Mouse (Mus musculus) G1E-ER4 (cell line): ENCODE measurements around the gene Prdm1. TPM values are rescaled to one million over a fixed set of nuclear protein-coding genes. Genes with fewer than 3 reads are reported as not detected.

ENCODE experiments used
- GATA1 ChIP-seq: IDR thresholded peaks from one replicate; pipeline ENCODE4 v1.8.0; 2012; ENCODE audit warnings: low read length, inconsistent platforms
- polyA plus RNA-seq: library from polyadenylated mRNA; stranded (reverse); fragments of >175 nt; gene quantifications from 2 replicates; pipeline ENCODE4 v1.2.3, GENCODE M21; 2012

Gene Prdm1
- polyA plus RNA-seq, 1 experiment: 11.3 TPM

DNA sequence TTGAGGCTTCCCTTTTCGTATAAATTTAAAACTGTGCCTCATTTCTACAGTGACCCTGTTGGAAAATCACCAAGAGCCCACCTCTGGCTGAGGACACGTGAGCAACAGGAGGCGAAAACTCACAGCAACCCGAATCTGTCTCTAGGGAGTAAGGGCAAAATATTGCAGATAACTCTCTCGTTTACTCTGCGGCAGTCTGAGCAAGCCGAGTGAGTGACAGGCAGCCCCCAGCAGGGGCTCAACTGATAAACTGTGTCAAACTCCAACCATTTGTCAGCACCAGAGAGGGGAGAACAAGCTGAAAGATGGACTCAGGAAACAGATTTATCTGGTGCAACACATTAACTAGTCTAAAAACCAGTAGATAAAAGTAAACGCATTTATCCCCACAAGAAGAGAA lies 62.7 kb downstream of the Prdm1 start:
- TF ChIP-seq GATA1: no peak

DNA sequence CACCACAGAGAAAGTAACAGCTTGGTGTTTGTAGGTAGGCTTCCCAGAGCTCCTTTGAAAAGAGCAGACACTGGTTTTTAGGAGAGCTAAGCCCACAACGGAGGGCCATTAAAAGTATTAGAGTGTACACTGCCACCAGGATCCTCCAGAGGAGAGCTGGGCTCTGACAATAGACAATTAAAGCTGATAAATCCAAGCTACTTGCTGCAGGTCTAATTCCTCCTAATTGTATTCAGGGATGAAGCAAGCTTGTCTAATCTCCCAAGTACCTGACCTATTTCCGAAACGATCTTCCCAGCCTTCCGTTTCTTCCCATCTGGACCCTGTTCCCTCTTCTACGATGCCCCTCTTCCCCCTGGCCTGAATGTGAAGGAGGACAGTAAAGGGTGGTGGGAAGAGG lies 63.7 kb downstream of the Prdm1 start:
- TF ChIP-seq GATA1: no peak

DNA sequence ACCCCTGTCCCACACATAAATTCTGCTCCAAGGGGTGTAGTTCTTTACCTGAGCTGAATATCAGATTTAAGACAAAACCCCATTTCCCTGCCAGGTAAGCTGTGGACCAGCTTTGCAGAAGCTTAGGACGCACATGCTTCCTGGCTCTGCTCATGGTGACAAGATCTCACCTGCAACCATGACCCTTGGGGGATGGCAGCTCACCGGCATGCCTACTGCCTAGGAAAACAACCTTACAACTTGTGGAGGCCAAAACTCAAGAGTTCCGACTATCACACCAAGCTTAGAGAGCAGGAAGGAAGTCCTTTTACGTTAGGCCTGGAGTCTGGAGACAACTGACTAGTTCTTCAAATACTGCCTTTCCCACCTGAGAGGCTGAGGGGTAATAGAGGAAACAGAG lies 64.4 kb downstream of the Prdm1 start:
- no peak for TF ChIP-seq GATA1

DNA sequence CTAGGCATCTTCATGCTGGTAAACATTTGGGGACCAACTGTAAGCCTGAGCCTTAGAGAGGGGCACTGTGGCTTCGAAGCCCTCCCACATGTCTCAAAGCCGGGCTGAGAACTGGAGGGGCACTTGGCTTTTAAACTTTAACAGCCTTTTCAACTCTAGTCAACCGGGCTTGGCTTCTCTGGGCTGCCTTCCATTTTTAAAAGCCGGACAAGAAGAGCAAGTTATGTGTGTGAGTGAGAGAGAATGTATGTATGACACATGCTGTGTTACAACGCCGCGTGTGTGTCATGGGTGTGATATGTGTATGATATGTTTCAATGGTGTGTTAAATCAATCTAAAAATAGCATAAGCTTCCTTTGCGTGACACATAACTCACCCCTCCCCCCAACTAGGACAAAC lies 66.0 kb downstream of the Prdm1 start:
- no peak for TF ChIP-seq GATA1

DNA sequence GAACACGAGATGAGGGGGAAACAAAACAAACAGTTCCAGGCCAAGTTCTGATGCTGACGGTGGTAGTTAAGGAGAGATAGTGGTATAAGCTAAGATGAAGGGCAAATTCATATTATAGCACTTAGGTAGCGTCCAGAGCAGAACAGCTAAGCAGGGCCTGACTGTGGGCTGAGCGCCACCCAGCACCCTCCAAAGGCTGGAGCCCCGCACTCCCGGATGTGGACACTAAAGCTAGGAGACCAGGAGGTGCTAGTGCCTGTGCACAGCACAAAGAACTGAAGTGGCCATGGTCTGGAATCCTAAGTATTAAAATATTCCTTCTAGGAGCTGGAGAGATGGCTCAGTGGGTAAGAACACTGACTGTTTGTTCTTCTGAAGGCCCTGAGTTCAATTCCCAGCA lies 67.2 kb downstream of the Prdm1 start:
- TF ChIP-seq GATA1: no peak

DNA sequence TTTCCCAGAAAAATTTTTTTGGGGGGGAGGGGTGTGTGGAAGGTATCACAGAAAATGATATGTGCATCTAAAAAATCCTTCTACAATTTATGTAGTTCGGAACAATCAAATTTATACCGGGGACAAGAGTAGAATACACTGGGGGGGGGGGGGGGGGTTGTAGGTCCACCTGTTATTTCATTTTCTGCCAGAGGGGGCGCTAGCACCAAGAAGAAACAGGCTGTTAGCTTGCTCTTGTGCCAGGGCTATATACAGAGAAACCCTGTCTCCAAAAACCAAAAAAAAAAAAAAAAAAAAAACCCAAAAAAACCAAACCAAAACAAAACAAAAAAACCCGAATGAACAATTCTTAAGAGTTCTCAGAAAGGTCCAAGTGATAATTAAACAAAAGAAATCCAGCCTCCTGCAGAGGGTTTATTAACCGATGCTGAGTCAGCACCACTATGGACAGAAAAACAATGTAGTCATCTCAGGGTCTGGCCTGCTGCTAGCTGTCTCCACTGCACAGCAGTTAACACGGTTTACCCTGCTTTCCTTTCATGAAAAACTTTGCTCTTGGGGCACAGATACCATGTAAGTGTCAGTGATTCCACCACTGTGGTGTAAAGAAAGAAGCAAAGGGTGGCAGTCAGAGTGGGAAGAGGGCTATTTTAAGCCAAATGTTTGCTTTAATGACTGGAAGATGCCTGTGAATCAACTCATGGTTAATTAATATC lies 68.0 kb downstream of the Prdm1 start:
- no peak for TF ChIP-seq GATA1

DNA sequence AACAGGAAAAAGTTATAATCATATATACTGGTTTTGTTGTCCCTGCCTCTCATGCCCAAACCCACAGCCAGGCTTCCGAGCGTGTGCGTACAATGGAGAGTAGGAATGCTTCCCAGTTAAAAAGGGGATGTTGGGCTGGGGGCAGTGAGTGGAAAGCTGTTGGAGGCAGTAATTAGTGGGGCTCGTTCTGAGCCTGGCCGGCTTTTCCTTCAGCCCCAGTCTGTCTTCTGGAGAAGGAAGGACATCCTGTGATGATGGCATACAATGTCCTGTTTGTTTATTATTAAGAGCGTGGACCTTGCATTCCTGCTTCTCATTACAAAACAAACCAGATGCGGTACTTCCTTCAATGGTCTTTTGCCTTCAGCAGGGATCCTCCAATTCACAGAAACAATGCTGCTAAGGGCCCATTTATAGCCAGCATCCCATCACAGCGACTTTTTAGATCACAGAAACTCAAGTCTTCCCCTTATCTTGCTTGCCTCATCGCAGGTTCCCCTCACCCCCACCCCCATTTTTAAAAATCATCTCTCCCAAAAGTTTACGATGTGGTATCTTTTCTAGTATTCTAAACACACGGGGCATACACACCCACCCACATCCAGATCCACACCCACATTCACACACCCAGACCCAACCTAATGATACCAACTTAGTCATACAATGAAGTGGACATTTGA lies 68.8 kb downstream of the Prdm1 start:
- TF ChIP-seq GATA1: no peak

DNA sequence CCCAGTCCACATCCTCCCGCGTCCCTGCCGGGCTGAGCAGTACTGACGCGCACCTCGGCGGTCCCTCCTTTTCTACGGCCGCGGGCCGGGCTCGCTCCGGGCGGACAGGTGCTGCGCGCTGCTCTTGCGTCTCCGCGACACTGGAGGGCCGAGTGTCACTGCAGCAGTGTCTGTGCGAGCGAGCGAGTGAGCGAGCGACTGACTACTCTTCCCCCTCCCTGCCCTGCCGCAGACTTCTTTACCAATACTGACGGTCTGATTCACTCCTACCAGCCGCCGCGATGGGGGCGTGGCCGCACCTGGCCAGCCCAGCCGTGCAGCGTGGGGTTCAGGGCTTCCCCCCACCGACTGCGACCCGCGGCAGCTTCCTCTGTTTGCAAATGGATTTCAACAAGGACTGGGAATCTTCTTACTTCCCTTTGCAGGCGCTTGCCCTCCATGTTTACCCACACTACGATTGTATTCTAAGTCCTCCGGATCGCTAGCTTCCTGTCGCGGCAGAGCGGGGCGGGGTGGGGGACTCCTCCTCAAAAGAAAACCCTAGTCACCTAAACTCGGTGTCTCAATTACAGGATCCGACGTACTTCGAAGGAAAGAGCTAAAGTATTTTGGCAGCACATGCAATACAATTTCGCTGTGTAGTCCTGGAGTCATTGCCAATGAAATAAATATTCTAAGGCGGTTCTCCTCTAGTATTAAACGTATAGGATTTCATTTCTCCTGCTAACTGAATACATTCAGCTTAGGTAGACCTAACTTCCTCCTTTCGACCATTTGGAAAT lies 69.6 kb downstream of the Prdm1 start:
- no peak for TF ChIP-seq GATA1

DNA sequence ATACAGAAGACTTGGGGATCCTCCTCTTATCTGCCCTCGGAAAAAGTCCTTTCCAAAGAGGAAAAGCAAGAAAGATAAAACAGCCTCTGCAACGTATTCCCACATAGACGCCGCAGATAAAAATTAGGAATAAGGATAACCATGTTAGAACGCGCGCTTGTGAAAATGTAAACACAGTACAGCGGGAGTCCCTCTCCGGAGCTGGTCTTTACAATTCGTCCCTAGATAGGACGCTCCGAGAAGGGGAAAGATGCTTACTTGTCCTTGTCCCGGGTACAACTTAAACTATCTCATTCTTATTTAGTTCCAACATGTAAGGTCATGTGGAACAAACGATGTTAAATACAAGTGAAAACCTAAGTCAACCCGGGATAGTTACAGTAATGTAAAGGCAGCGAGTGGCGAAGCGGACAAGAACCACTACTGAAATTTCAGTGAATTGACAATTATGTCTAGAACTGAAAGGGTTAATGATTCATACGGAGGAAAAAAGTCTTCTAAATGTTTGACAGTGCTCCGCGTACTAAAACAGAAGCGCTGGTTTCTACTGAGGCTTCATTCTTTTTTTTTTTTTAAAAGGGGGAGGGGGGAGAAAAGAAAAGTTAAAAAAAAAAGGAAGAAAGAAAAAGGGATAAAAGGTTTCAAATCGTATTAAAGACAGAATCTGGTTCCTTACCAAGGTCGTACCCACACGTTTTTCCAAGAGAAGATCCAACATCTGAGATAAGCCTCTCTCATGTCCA lies 70.3 kb downstream of the Prdm1 start:
- TF ChIP-seq GATA1: no peak

DNA sequence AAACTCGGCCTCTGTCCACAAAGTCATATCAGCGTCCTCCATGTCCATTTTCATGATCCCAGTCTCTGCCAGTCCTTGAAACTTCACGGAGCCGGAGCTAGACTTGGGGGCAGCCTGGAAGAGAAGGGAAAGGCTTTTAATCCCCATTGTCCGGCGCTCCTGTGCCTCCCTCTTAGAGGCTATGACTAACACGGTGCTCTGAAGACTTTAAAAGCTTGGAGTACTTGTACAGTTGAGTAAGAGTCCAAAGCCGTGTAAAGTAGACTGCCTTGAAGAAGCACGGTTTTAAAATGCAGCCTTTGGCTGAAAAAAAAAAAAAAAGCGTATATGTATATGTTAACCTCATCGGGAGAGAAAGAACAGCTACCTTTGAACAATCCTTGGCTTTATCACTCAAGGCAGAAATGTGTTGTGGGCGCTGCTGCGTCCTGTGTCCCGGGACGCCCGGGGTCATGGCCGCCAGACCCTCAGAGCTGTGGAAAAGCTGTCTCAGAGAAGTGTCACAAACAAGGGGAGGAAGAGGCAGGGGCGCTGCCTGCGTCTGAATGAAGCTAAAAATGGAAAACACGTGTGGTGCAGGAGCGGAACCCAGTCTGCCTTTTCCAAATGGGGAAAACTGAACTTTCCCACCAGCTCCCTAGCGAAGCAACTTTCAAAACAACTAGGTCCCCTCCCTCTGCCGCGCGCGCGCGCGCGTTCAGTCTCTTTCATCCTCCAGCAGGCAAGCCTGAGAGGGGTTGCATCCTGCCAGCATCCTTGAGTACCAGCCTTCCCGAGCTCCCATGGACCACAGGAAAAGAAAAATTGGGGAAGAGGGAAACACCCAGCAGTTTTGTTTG lies 71.3 kb downstream of the Prdm1 start:
- no peak for TF ChIP-seq GATA1

DNA sequence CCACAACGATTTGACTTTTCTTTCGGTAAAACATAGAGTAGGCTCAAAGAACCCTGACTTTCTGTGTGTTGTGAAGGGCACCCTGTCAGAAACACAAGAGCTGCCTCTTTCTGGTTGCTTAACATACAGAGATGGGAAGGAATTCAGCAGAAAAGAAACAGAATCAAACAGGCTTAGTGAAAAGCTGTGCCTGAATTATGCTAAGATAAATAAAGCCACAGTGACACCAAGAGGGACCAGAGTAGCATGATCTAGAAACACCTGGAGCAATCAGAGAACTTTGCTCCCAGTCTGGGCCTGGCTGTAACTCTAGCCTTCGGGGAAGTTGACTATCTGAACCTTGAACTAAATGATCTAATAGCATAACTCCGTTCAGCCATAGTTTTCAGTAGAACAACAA lies 73.5 kb downstream of the Prdm1 start:
- no peak for TF ChIP-seq GATA1

DNA sequence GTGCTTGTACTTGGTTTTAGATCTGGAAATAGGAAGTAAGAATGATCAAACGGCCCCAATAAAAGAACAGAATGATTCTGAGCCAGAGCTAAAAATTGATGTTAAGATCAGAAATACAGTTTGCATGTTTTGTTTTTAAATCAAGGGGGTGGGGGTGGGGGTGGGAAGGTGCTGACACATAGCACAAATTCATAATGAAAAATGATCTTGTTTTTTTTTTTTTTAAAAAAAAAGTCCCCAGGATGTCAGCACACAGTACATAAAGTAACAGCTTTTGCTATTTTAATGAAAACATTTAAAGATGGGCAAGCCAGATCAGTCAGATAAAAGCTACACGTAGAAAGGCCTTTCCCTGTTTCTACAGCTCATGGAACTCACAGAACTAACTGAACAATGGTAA lies 74.2 kb downstream of the Prdm1 start:
- no peak for TF ChIP-seq GATA1

DNA sequence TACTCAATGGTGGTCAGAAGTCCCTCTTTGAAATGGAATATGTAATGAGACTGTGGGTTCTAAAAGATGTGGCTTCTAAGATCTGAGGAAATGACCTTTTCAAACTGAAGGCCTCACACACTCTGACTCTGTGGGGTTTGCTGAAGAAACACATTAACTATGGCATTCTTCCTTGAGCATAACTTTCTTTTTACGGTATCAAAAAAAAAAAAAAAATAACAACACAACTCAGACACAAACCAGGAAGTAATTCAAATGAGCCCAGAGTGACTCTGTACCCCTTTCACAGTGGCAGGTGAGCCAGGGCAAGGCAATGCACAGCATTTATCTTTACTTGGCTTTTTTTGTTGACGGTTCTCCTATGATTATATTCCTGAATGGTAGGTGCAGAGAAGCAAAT lies 77.5 kb downstream of the Prdm1 start:
- no peak for TF ChIP-seq GATA1

DNA sequence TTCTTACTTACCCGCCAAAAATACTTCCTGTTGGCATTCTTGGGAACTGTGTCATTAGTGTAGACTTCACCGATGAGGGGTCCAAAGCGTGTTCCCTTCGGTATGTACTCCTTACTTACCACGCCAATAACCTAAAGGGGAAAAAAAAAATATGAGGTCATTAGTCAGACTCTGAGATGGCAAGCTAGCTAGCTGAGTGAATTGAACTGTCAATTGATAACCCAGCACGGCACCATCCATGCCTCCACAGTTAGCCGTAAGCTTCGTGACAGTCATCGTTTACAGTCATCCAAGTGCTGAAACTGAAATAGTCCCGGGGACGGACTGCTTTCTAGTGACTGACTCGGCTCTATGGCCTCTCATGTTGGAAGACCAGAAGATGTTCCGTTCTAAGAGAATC lies 78.2 kb downstream of the Prdm1 start:
- TF ChIP-seq GATA1: no peak

DNA sequence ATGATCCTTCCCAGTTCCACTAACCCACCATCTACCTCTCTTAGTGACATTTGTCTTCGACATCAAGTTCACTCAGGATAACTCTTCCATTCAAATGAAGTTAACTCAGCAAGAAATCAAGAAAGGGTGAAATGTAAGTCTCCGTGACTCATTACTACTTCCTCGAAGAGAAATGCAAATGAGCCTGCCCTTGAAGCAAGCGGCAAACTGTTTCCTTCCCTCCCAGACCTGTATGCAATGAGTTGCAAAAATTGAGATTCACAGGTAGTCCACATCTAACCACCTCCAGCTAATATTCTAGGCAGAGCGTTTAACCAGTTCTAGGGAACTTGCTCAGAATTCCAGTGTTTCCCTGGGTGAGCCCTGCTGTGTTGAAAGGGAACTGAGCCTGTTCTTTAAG lies 78.6 kb downstream of the Prdm1 start:
- TF ChIP-seq GATA1: no peak

DNA sequence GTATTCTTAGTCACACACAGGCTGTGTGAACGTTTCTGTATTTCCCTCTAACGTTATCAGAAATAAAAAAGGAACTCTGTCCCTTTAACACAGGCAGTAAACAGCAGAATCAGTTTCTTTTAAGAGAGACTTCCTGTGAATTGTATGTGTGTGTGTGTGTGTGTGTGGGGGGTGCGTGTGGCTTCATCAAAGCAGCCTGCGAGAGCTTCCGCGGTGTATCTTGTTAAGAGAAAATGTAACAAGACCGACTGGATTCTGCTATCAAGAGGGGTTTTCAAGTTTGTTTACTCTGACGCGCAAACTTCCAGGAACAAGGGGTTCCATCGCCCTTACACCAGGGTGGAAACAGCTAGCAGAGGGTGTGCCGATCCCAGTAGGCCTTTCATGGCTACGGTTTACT lies 80.1 kb downstream of the Prdm1 start:
- no peak for TF ChIP-seq GATA1
